Mouse (Mus musculus): Measurements from ENCODE around the gene Insm2. TPM values are rescaled to one million over a fixed set of nuclear protein-coding genes. Genes with fewer than 3 reads are reported as not detected.

The Insm2 gene
- polyA plus RNA-seq, 1 experiment from 2014 or later = 0.07 TPM

- no peak overlapping the region for H3K4me3 ChIP-seq (ENCODE audit: low read depth, low read length)
- no peaks in the 10 kb centered on the region for H3K27me3 ChIP-seq (ENCODE audit: control insufficient read depth, insufficient read depth, low read length)
- no peak overlapping the region for H3K27ac ChIP-seq (ENCODE audit: low read depth, low read length)
- H3K9ac ChIP-seq (ENCODE audit: low read depth, low read length) = no peak overlapping the region
- no peak overlapping the region for H3K4me2 ChIP-seq
- H3K4me1 ChIP-seq (ENCODE audit: control insufficient read depth, insufficient read depth, low read length) = no peaks in the 10 kb centered on the region
- no peaks in the 10 kb centered on the region for H3K36me3 ChIP-seq (ENCODE audit: control insufficient read depth, insufficient read depth, low read length)
- 53% methylated on average over 3 of the region's 3 CpGs for WGBS (ENCODE audit: insufficient replicate concordance)
- no peak for ATAC-seq (replicated peaks; ENCODE audit: insufficient number of reproducible peaks, low FRiP score, low TSS enrichment)
- no peaks in the 10 kb centered on the region for H3K9me3 ChIP-seq (replicated peaks; ENCODE audit: control insufficient read depth, low read length)
These were observed 23.5 kb downstream of the Insm2 start for GRCm38 (mm10) chr12:55622615-55623245.

DNA sequence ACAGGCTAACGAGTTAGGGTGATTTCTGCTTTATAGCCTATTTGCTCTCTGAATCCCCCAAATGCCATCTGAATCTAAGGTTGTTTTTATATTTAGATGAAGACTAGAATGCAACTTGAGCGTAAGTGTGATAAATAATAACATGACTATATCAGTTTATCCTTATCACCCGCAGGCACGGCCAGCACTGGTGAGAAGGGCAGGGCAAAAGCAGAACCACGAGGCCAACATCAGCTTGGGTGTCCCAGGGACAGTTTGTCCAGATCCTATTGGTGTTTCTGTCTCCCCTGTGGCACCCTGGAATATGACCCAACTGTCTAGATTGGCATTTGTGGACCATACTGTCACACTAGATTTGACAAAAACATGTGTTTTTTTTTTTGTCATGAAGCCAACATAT lies 24.0 kb downstream of the Insm2 start:
- Histone ChIP-seq H3K27me3 (ENCODE audit: control insufficient read depth, insufficient read depth, low read length) (no peaks in the 10 kb centered on the region), H3K4me2 (no peak overlapping the region), H3K36me3 (ENCODE audit: control insufficient read depth, insufficient read depth, low read length) (no peaks in the 10 kb centered on the region), H3K9ac (ENCODE audit: low read depth, low read length) (no peak overlapping the region), H3K4me3 (ENCODE audit: low read depth, low read length) (no peak overlapping the region), H3K9me3 (replicated peaks; ENCODE audit: control insufficient read depth, low read length) (no peaks in the 10 kb centered on the region), H3K27ac (ENCODE audit: low read depth, low read length) (no peak overlapping the region), H3K4me1 (ENCODE audit: control insufficient read depth, insufficient read depth, low read length) (no peaks in the 10 kb centered on the region)
- no peak for ATAC-seq (replicated peaks; ENCODE audit: insufficient number of reproducible peaks, low FRiP score, low TSS enrichment)
- 73% methylated on average over 5 of the region's 5 CpGs for WGBS (ENCODE audit: insufficient replicate concordance)

DNA sequence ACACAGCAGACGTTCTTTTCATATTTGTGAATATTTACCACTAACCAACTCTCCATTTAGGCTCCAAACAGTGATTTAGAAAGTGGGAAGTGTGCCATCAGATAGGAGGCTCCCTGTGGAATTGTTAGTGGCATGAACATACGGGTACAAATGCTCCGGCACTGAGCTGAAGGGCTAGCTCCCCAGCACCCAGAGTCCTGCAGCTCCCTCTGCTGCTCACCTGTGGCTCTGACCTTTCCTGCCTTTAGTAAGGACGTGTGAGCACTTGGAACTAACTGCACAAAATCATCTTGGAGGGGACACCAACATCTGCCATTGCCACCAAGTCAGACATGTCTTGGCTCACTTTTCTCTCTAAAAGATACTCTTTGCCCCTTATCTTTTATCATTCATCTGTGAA lies 27.5 kb downstream of the Insm2 start:
- Histone ChIP-seq H3K9me3 (replicated peaks; ENCODE audit: control insufficient read depth, low read length) (no peaks in the 10 kb centered on the region), H3K4me3 (ENCODE audit: low read depth, low read length) (no peak overlapping the region), H3K4me2 (no peak overlapping the region), H3K4me1 (ENCODE audit: control insufficient read depth, insufficient read depth, low read length) (no peaks in the 10 kb centered on the region), H3K9ac (ENCODE audit: low read depth, low read length) (no peak overlapping the region), H3K36me3 (ENCODE audit: control insufficient read depth, insufficient read depth, low read length) (no peaks in the 10 kb centered on the region), H3K27me3 (ENCODE audit: control insufficient read depth, insufficient read depth, low read length) (no peaks in the 10 kb centered on the region), H3K27ac (ENCODE audit: low read depth, low read length) (no peak overlapping the region)
- WGBS (ENCODE audit: insufficient replicate concordance) = 35% methylated on average over 4 of the region's 4 CpGs
- no peak for ATAC-seq (replicated peaks; ENCODE audit: insufficient number of reproducible peaks, low FRiP score, low TSS enrichment)

GRCm38 (mm10) chr12:55648011-55648525 lies 48.8 kb downstream of the Insm2 start:
- no peak overlapping the region for H3K9ac ChIP-seq (ENCODE audit: low read depth, low read length)
- WGBS (ENCODE audit: insufficient replicate concordance) = 91% methylated on average over 7 of the region's 7 CpGs
- no peak overlapping the region for H3K27ac ChIP-seq (ENCODE audit: low read depth, low read length)
- H3K4me1 ChIP-seq (ENCODE audit: control insufficient read depth, insufficient read depth, low read length) = no peaks in the 10 kb centered on the region
- H3K4me2 ChIP-seq = no peak overlapping the region
- H3K27me3 ChIP-seq (ENCODE audit: control insufficient read depth, insufficient read depth, low read length) = no peaks in the 10 kb centered on the region
- no peak overlapping the region for H3K4me3 ChIP-seq (ENCODE audit: low read depth, low read length)
- H3K36me3 ChIP-seq (ENCODE audit: control insufficient read depth, insufficient read depth, low read length) = no peaks in the 10 kb centered on the region
- H3K9me3 ChIP-seq (replicated peaks; ENCODE audit: control insufficient read depth, low read length) = no peaks in the 10 kb centered on the region
- ATAC-seq (replicated peaks; ENCODE audit: insufficient number of reproducible peaks, low FRiP score, low TSS enrichment) = no peak

Other genes starting within 250 kb of the Insm2 start
- 336 and 340 TPM in 2 replicates for gene Psma6, start 215.2 kb upstream of the Insm2 start, polyA plus RNA-seq (2014; fragmentation: Nextera tagmentation; extraction: Ambion mirVana)
- 42.6 and 52.2 TPM in 2 replicates for gene Nfkbia, start 106.8 kb upstream of the Insm2 start, polyA plus RNA-seq (2014; fragmentation: Nextera tagmentation; extraction: Ambion mirVana)
- 0.19 and 0.28 TPM in 2 replicates for gene Aldoart2, start 34.2 kb upstream of the Insm2 start, polyA plus RNA-seq (2014; fragmentation: Nextera tagmentation; extraction: Ambion mirVana)
- gene Ralgapa1, start 221.7 kb downstream of the Insm2 start, polyA plus RNA-seq (2014; fragmentation: Nextera tagmentation; extraction: Ambion mirVana) = 14.6 and 18.8 TPM in 2 replicates
- 26.0 and 28.7 TPM in 2 replicates for gene Brms1l, start 236.9 kb downstream of the Insm2 start, polyA plus RNA-seq (2014; fragmentation: Nextera tagmentation; extraction: Ambion mirVana)

Data from heart, embryonic 11.5 days (tissue).